11 mouse cellular contexts compared by ENCODE assay signal in the genomic region with DNA sequence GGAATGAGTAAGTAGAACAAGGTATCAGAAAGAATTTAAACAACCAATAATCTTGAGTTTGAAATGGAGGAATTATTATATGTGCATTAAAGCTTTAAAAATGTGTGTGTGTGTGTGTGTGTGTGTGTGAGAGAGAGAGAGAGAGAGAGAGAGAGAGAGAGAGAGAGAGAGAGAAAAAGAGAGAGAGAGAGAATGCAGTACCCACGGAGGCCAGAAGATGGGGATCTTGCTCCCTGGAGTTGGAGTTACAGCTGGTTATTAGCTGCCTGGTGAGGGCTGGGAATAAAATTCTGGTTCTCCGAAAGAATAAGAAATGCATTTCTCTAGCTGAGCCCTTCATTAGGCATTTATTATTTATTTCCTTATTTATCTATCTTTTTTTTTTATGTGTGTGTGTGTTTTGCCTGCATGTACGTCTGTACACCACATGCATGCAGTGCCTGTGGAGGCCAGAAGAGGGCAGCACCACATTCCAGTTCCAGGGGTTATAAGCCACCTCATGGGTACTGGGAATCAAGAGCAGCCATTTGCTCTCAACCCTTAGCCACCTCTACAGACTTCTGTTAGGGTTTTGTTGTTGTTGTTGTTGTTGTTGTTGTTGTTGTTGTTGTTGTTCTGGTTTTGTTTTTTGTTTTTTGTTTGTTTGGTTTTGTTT. TPM values are rescaled to one million over a fixed set of nuclear protein-coding genes. Genes with fewer than 3 reads are reported as not detected.
DNase-seq lines count a peak whose midpoint lies in the region; ATAC-seq and TF ChIP-seq lines count a peak whose summit lies in the region.
"Had no signal": no experiment of that assay in that cellular context is flagged by ENCODE, and none has a peak within 500 bp of the region (broad histone marks: within the 10 kb centered on the region; RNA-seq: fewer than 3 reads in every experiment).

No protein-coding gene starts in this region.

- H3K36me3 ChIP-seq in hindbrain, postnatal 0 days (ENCODE audit: insufficient read depth, low read length): no peaks in the 10 kb centered on the region
- no peaks in the 10 kb centered on the region for H3K36me3 ChIP-seq in hindbrain, embryonic 11.5 days (ENCODE audit: control insufficient read depth, insufficient read depth, low read length)
- H3K36me3 ChIP-seq in MEL (ENCODE audit: control insufficient read depth in 1 of 2, insufficient read depth in 2 of 2, low read length in 2 of 2): no peaks in the 10 kb centered on the region
- H3K36me3 ChIP-seq in limb, embryonic 11.5 days (ENCODE audit: control insufficient read depth, insufficient read depth, low read length): no peaks in the 10 kb centered on the region
- H3K36me3 ChIP-seq: kidney, embryonic 15.5 days; liver, embryonic 13.5 days had no signal

- no peak; the same call in 1 of the 2 replicates for TF ChIP-seq RAD21 in MEL (IDR thresholded peaks at IDR 0.05; ENCODE audit: low read depth, low read length)

- ATAC-seq in hindbrain, postnatal 0 days: no peak
- ATAC-seq in hindbrain, embryonic 11.5 days (ENCODE audit: low FRiP score): no peak
- ATAC-seq in limb, embryonic 11.5 days (ENCODE audit: insufficient number of reproducible peaks, low FRiP score, low TSS enrichment, low read depth): no peak

- no peaks in the 10 kb centered on the region for H3K27me3 ChIP-seq in hindbrain, postnatal 0 days (ENCODE audit: insufficient read depth, low read length)
- H3K27me3 ChIP-seq in hindbrain, embryonic 11.5 days (ENCODE audit: control insufficient read depth, insufficient read depth, low read length): no peaks in the 10 kb centered on the region
- H3K27me3 ChIP-seq in MEL (ENCODE audit: control insufficient read depth in 1 of 2, insufficient read depth in 2 of 2, low read length in 2 of 2): no peaks in the 10 kb centered on the region
- no peaks in the 10 kb centered on the region for H3K27me3 ChIP-seq in limb, embryonic 11.5 days (ENCODE audit: control insufficient read depth, insufficient read depth, low read length)
- H3K27me3 ChIP-seq: liver, embryonic 13.5 days had no signal

- WGBS in hindbrain, postnatal 0 days: 45% methylated on average over 3 of the region's 3 CpGs
- 39% methylated on average over 3 of the region's 3 CpGs for WGBS in hindbrain, embryonic 11.5 days
- WGBS in limb, embryonic 11.5 days: 48% methylated on average over 3 of the region's 3 CpGs

- TF ChIP-seq EP300 in MEL (IDR thresholded peaks at IDR 0.05; ENCODE audit: low read depth in 1 of 2, low read length in 2 of 2): no peak

- H3K27ac ChIP-seq in hindbrain, postnatal 0 days: no peak overlapping the region
- no peak overlapping the region for H3K27ac ChIP-seq in hindbrain, embryonic 11.5 days (ENCODE audit: low read depth, low read length)
- no peak overlapping the region for H3K27ac ChIP-seq in MEL (ENCODE audit: control insufficient read depth, low read depth, low read length)
- H3K27ac ChIP-seq in limb, embryonic 11.5 days (replicated peaks; ENCODE audit: low read depth, low read length): no peak overlapping the region
- H3K27ac ChIP-seq: kidney, embryonic 15.5 days; liver, embryonic 13.5 days had no signal

- peak; percentile 36; the same call in 1 of the 2 replicates for TF ChIP-seq CTCF in hindbrain, postnatal 0 days (IDR thresholded peaks at IDR 0.05; ENCODE audit: low read depth)
- TF ChIP-seq CTCF in MEL (IDR thresholded peaks at IDR 0.05 in 2 of 3, conservative IDR thresholded peaks at IDR 0.05 in 1 of 3; ENCODE audit: control insufficient read depth in 1 of 3, insufficient read depth in 1 of 3, low read depth in 2 of 3, low read length in 3 of 3, poor library complexity in 1 of 3, severe bottlenecking in 1 of 3): peak; percentile 47 to 70 (median 60)

- no peak overlapping the region for H3K4me3 ChIP-seq in hindbrain, postnatal 0 days (ENCODE audit: low read length)
- H3K4me3 ChIP-seq in hindbrain, embryonic 11.5 days (ENCODE audit: low read depth, low read length): no peak overlapping the region
- no peak overlapping the region for H3K4me3 ChIP-seq in MEL (ENCODE audit: control insufficient read depth in 1 of 2, insufficient read depth in 1 of 2, low read depth in 2 of 2, low read length in 2 of 2)
- no peak overlapping the region for H3K4me3 ChIP-seq in limb, embryonic 11.5 days (ENCODE audit: low read depth, low read length)
- H3K4me3 ChIP-seq: kidney, embryonic 15.5 days; liver, embryonic 13.5 days; myocyte had no signal

- no peak overlapping the region for H3K9ac ChIP-seq in hindbrain, postnatal 0 days (replicated peaks; ENCODE audit: low read length)
- H3K9ac ChIP-seq in hindbrain, embryonic 11.5 days (ENCODE audit: low read depth, low read length): no peak overlapping the region
- no peak overlapping the region for H3K9ac ChIP-seq in MEL (ENCODE audit: control insufficient read depth, low read depth, low read length, poor library complexity, severe bottlenecking)
- no peak overlapping the region for H3K9ac ChIP-seq in limb, embryonic 11.5 days (ENCODE audit: low read length)
- H3K9ac ChIP-seq: kidney, embryonic 15.5 days; liver, embryonic 13.5 days had no signal

- no peaks in the 10 kb centered on the region for H3K9me3 ChIP-seq in hindbrain, postnatal 0 days (ENCODE audit: low read length)
- no peaks in the 10 kb centered on the region for H3K9me3 ChIP-seq in hindbrain, embryonic 11.5 days (ENCODE audit: control insufficient read depth, low read length)
- no peaks in the 10 kb centered on the region for H3K9me3 ChIP-seq in MEL (replicated peaks; ENCODE audit: insufficient read depth, low read length)
- H3K9me3 ChIP-seq in limb, embryonic 11.5 days (ENCODE audit: control insufficient read depth, low read length): no peaks in the 10 kb centered on the region
- H3K9me3 ChIP-seq: kidney, embryonic 15.5 days; liver, embryonic 13.5 days had no signal

- H3K4me2 ChIP-seq in hindbrain, postnatal 0 days (ENCODE audit: low read depth, low read length): no peak overlapping the region
- H3K4me2 ChIP-seq in hindbrain, embryonic 11.5 days (replicated peaks; ENCODE audit: low read depth, low read length): no peak overlapping the region
- H3K4me2 ChIP-seq in limb, embryonic 11.5 days (ENCODE audit: low read depth, severe bottlenecking): no peak overlapping the region
- H3K4me2 ChIP-seq: kidney, embryonic 15.5 days; liver, embryonic 13.5 days had no signal

- no peaks in the 10 kb centered on the region for H3K4me1 ChIP-seq in hindbrain, postnatal 0 days (ENCODE audit: insufficient read depth, low read length)
- H3K4me1 ChIP-seq in hindbrain, embryonic 11.5 days (replicated peaks; ENCODE audit: control insufficient read depth, insufficient read depth, low read length): no peaks in the 10 kb centered on the region
- H3K4me1 ChIP-seq in MEL (ENCODE audit: control insufficient read depth in 1 of 2, insufficient read depth in 2 of 2, low read length in 2 of 2): no peaks in the 10 kb centered on the region
- H3K4me1 ChIP-seq in limb, embryonic 11.5 days (ENCODE audit: control insufficient read depth, insufficient read depth, low read length): no peaks in the 10 kb centered on the region
- H3K4me1 ChIP-seq: liver, embryonic 13.5 days had no signal

- TF ChIP-seq POLR2A in MEL (IDR thresholded peaks at IDR 0.05; ENCODE audit: control insufficient read depth in 1 of 2, insufficient read depth in 1 of 2, low read depth in 1 of 2, low read length in 2 of 2, poor library complexity in 1 of 2): no peak

- no peak for DNase-seq in hindbrain, postnatal 0 days (ENCODE audit: low spot score)
- DNase-seq in hindbrain, embryonic 11.5 days (ENCODE audit: low spot score): no peak
- DNase-seq in 416B (ENCODE audit: low read depth): peak; percentile 55
- peak; percentile 60 for DNase-seq in MEL (ENCODE audit: low read depth, low spot score)
- DNase-seq in limb, embryonic 11.5 days (ENCODE audit: low spot score): peak; percentile 47
- no peak for DNase-seq in cerebellum, postnatal 4 days (ENCODE audit: low spot score in 2 of 2)
- no peak for DNase-seq in heart, adult 8-10 months (ENCODE audit: low spot score)
- no peak for DNase-seq in neural tube, embryonic 10.5 days (ENCODE audit: extremely low spot score, low spot score)
- DNase-seq: liver, embryonic 13.5 days had no signal

- no peaks in the 10 kb centered on the region for H3K79me2 ChIP-seq in MEL (ENCODE audit: control insufficient read depth, insufficient read depth, low read length, poor library complexity)

TF ChIP-seq in MEL, 35 proteins besides CTCF, POLR2A, EP300 and RAD21 (continues in another document):
- no peak for TF ChIP-seq RCOR1 (IDR thresholded peaks at IDR 0.05; ENCODE audit: low read depth, low read length)
- no peak for TF ChIP-seq POLR2AphosphoS5 (IDR thresholded peaks at IDR 0.05; ENCODE audit: borderline replicate concordance, low read depth, low read length)
- no peak for TF ChIP-seq GABPA (IDR thresholded peaks at IDR 0.05; ENCODE audit: low read depth, low read length)
- TF ChIP-seq UBTF (IDR thresholded peaks at IDR 0.05; ENCODE audit: borderline replicate concordance, insufficient read depth, low read depth, low read length): no peak
- peak; percentile 48; the same call in 1 of the 2 replicates for TF ChIP-seq SMC3 (IDR thresholded peaks at IDR 0.05; ENCODE audit: low read depth, low read length)
- no peak for TF ChIP-seq USF2 (IDR thresholded peaks at IDR 0.05; ENCODE audit: borderline replicate concordance in 1 of 2, insufficient read depth in 1 of 2, low read depth in 1 of 2, low read length in 2 of 2)
- 0 out of 2 replicates have a peak, but pooled peaks have one; percentile 6 for TF ChIP-seq ZC3H11A (IDR thresholded peaks at IDR 0.05; ENCODE audit: low read depth, low read length)
- no peak for TF ChIP-seq MYC (IDR thresholded peaks at IDR 0.05; ENCODE audit: low read depth, low read length)
- no peak for TF ChIP-seq NRF1 (IDR thresholded peaks at IDR 0.05; ENCODE audit: insufficient read depth, low read depth, low read length, poor library complexity, severe bottlenecking)
- TF ChIP-seq JUND (IDR thresholded peaks at IDR 0.05; ENCODE audit: low read depth, low read length): peak; percentile 67; the same call in 1 of the 2 replicates
- no peak for TF ChIP-seq ZKSCAN1 (IDR thresholded peaks at IDR 0.05; ENCODE audit: low read depth, low read length)
- TF ChIP-seq NELFE (IDR thresholded peaks at IDR 0.05; ENCODE audit: low read depth, low read length): no peak
- TF ChIP-seq MAFK (IDR thresholded peaks at IDR 0.05; ENCODE audit: borderline replicate concordance, low read depth, low read length): no peak
- no peak for TF ChIP-seq MEF2A (IDR thresholded peaks at IDR 0.05; ENCODE audit: extremely low read depth, insufficient replicate concordance, low read depth, low read length, poor library complexity, severe bottlenecking)

RNA-seq across cellular contexts. Expression of a gene that starts 13.9 kb away (rescaled TPM):
- 27.8 and 38.6 TPM in 2 replicates for total RNA-seq in hindbrain, postnatal 0 days (2014; rRNA removed)
- polyA plus RNA-seq in hindbrain, postnatal 0 days (2015; fragmentation: Nextera tagmentation; extraction: Ambion mirVana): 9.8 and 10.0 TPM in 2 replicates
- 13.5 and 16.8 TPM in 2 replicates for polyA plus RNA-seq in hindbrain, embryonic 11.5 days (2014; fragmentation: Nextera tagmentation; extraction: Ambion mirVana)
- total RNA-seq in MEL (2012; rRNA removed): not detected in 2 replicates
- not detected for polyA plus RNA-seq in MEL (2012; ENCODE audit: insufficient read depth in 1 of 2, insufficient read length in 2 of 2, low read depth in 1 of 2, low replicate concordance in 2 of 2, missing spikeins in 1 of 2)
- 1.2 and 2.6 TPM in 2 replicates for polyA plus RNA-seq in limb, embryonic 11.5 days (2014; fragmentation: Nextera tagmentation; extraction: Ambion mirVana)
- not detected for total RNA-seq in heart, adult 8-10 months (2022)
- polyA plus RNA-seq: myocyte had no signal

Comparison
In these comparisons a context has a peak if more than half of its experiments do, and no peak if none do; other contexts are left out.
1. DNase-seq: peak in 416B (single experiment), MEL (single experiment) and limb, embryonic 11.5 days (single experiment); none in hindbrain, postnatal 0 days (single experiment), hindbrain, embryonic 11.5 days (single experiment), cerebellum, postnatal 4 days (0 of 2), heart, adult 8-10 months (single experiment) and neural tube, embryonic 10.5 days (single experiment).